Mouse (Mus musculus): ENCODE results near the gene Casz1.

- no peak for TF ChIP-seq CTCF (IDR thresholded peaks at IDR 0.05; ENCODE audit: low read depth)
- no peak for TF ChIP-seq EP300 (IDR thresholded peaks at IDR 0.05; ENCODE audit: low read depth)
Observed at GRCm38 (mm10) chr4:148979837-148980236, 175.6 kb downstream of the Casz1 start.

Measured in liver, embryonic 14.5 days (tissue).